Comparison of ENCODE assay signal across 8 mouse cellular contexts in genomic region chr1:75445141-75445701, GRCm38 (mm10). TPM values are rescaled to one million over a fixed set of nuclear protein-coding genes. Genes with fewer than 3 reads are reported as not detected.
DNase-seq lines count a peak whose midpoint lies in the region; ATAC-seq lines count a peak whose summit lies in the region.

No protein-coding gene starts in this region.

- no peak for ATAC-seq in kidney, embryonic 15.5 days (replicated peaks; ENCODE audit: low FRiP score)
- no peak for ATAC-seq in hindbrain, embryonic 16.5 days
- ATAC-seq in midbrain, embryonic 15.5 days (replicated peaks): peak; percentile 17

- DNase-seq in kidney, postnatal 10 days: no peak
- DNase-seq in cerebellum, adult 9-11 months: peak; percentile 81
- DNase-seq in gastrocnemius, postnatal 36 days: no peak
- DNase-seq in B cell, adult 2 months: no peak
- DNase-seq in thymus, postnatal 0 days (ENCODE audit: low spot score): no peak

- no peaks in the 10 kb centered on the region for H3K9me3 ChIP-seq in kidney, embryonic 15.5 days (replicated peaks)
- H3K9me3 ChIP-seq in hindbrain, embryonic 16.5 days (ENCODE audit: control insufficient read depth, low read length): no peaks in the 10 kb centered on the region
- no peaks in the 10 kb centered on the region for H3K9me3 ChIP-seq in midbrain, embryonic 15.5 days

- H3K36me3 ChIP-seq in kidney, embryonic 15.5 days: peaks cover 26% of the 10 kb centered on the region
- H3K36me3 ChIP-seq in hindbrain, embryonic 16.5 days (ENCODE audit: control insufficient read depth, insufficient read depth, low read length): peaks cover 2% of the 10 kb centered on the region; the same call in 1 of the 2 replicates
- H3K36me3 ChIP-seq in midbrain, embryonic 15.5 days (replicated peaks): no peaks in the 10 kb centered on the region

- peaks cover 93% of the 10 kb centered on the region for H3K4me1 ChIP-seq in kidney, embryonic 15.5 days
- H3K4me1 ChIP-seq in hindbrain, embryonic 16.5 days (ENCODE audit: control insufficient read depth, insufficient read depth, low read depth, low read length): peaks cover 80% of the 10 kb centered on the region
- peaks cover 84% of the 10 kb centered on the region for H3K4me1 ChIP-seq in midbrain, embryonic 15.5 days

- 10% methylated on average over 9 of the region's 9 CpGs for WGBS in kidney, embryonic 15.5 days
- 8% methylated on average over 9 of the region's 9 CpGs for WGBS in hindbrain, embryonic 16.5 days
- 14% methylated on average over 9 of the region's 9 CpGs for WGBS in midbrain, embryonic 15.5 days

- peak overlapping the region; percentile 82 for H3K27ac ChIP-seq in kidney, embryonic 15.5 days
- H3K27ac ChIP-seq in hindbrain, embryonic 16.5 days (ENCODE audit: low read depth, low read length): peak overlapping the region; percentile 61; the same call in 1 of the 2 replicates
- peak overlapping the region; percentile 82 for H3K27ac ChIP-seq in midbrain, embryonic 15.5 days

- no peak overlapping the region for H3K4me3 ChIP-seq in kidney, embryonic 15.5 days (replicated peaks)
- H3K4me3 ChIP-seq in hindbrain, embryonic 16.5 days (ENCODE audit: low read length): no peak overlapping the region
- H3K4me3 ChIP-seq in midbrain, embryonic 15.5 days: peak overlapping the region; percentile 17

- peaks cover 47% of the 10 kb centered on the region for H3K27me3 ChIP-seq in kidney, embryonic 15.5 days
- peaks cover 4% of the 10 kb centered on the region for H3K27me3 ChIP-seq in hindbrain, embryonic 16.5 days (replicated peaks; ENCODE audit: control insufficient read depth, insufficient read depth, low read length)
- H3K27me3 ChIP-seq in midbrain, embryonic 15.5 days (replicated peaks): peaks cover 7% of the 10 kb centered on the region

- H3K9ac ChIP-seq in kidney, embryonic 15.5 days: 0 out of 2 replicates have a peak overlapping the region, but pooled peaks have one; percentile 10
- H3K9ac ChIP-seq in hindbrain, embryonic 16.5 days (ENCODE audit: low read depth, low read length): no peak overlapping the region
- H3K9ac ChIP-seq in midbrain, embryonic 15.5 days: peak overlapping the region; percentile 16; the same call in 1 of the 2 replicates

- peak overlapping the region; percentile 54 for H3K4me2 ChIP-seq in kidney, embryonic 15.5 days
- peak overlapping the region; percentile 33 for H3K4me2 ChIP-seq in hindbrain, embryonic 16.5 days (ENCODE audit: low read length)
- H3K4me2 ChIP-seq in midbrain, embryonic 15.5 days: peak overlapping the region; percentile 34

- intact Hi-C loops in gastrocnemius, postnatal 36 days (cut with DNase I): no loop called here

RNA-seq across cellular contexts. Expression of gene Asic4, which starts 5.0 kb away (rescaled TPM):
- polyA plus RNA-seq in kidney, embryonic 15.5 days (2015; fragmentation: Nextera tagmentation; extraction: Ambion mirVana): 1.5 and 2.1 TPM in 2 replicates
- 20.3 and 21.6 TPM in 2 replicates for polyA plus RNA-seq in hindbrain, embryonic 16.5 days (2015; fragmentation: Nextera tagmentation; extraction: Ambion mirVana)
- polyA plus RNA-seq in midbrain, embryonic 15.5 days (2015; fragmentation: Nextera tagmentation; extraction: Ambion mirVana): 64.4 and 73.2 TPM in 2 replicates
- total RNA-seq in gastrocnemius, postnatal 36 days (2021): not detected
- polyA plus RNA-seq in thymus, postnatal 0 days (2015; fragmentation: Nextera tagmentation; extraction: Ambion mirVana): not detected in 2 replicates

RNA-seq across cellular contexts. Expression of gene Gmppa, which starts 9.5 kb away (rescaled TPM):
- polyA plus RNA-seq in kidney, embryonic 15.5 days (2015; fragmentation: Nextera tagmentation; extraction: Ambion mirVana): 74.7 and 78.7 TPM in 2 replicates
- polyA plus RNA-seq in hindbrain, embryonic 16.5 days (2015; fragmentation: Nextera tagmentation; extraction: Ambion mirVana): 77.8 and 78.4 TPM in 2 replicates
- 86.1 and 98.7 TPM in 2 replicates for polyA plus RNA-seq in midbrain, embryonic 15.5 days (2015; fragmentation: Nextera tagmentation; extraction: Ambion mirVana)
- 10 to 100 TPM; 35.4 to 35.5 TPM for total RNA-seq in gastrocnemius, postnatal 36 days (2021)
- 51.4 and 58.5 TPM in 2 replicates for polyA plus RNA-seq in thymus, postnatal 0 days (2015; fragmentation: Nextera tagmentation; extraction: Ambion mirVana)

RNA-seq across cellular contexts. Expression of gene Chpf, which starts 33.9 kb away (rescaled TPM):
- 35.5 and 40.6 TPM in 2 replicates for polyA plus RNA-seq in kidney, embryonic 15.5 days (2015; fragmentation: Nextera tagmentation; extraction: Ambion mirVana)
- 42.1 and 46.4 TPM in 2 replicates for polyA plus RNA-seq in hindbrain, embryonic 16.5 days (2015; fragmentation: Nextera tagmentation; extraction: Ambion mirVana)
- 42.3 and 45.8 TPM in 2 replicates for polyA plus RNA-seq in midbrain, embryonic 15.5 days (2015; fragmentation: Nextera tagmentation; extraction: Ambion mirVana)
- 1 to 10 TPM; 6.2 to 7.0 TPM for total RNA-seq in gastrocnemius, postnatal 36 days (2021)
- polyA plus RNA-seq in thymus, postnatal 0 days (2015; fragmentation: Nextera tagmentation; extraction: Ambion mirVana): 10.7 and 11.4 TPM in 2 replicates

RNA-seq across cellular contexts. Expression of gene Tmem198, which starts 34.1 kb away (rescaled TPM):
- 0.63 and 1.2 TPM in 2 replicates for polyA plus RNA-seq in kidney, embryonic 15.5 days (2015; fragmentation: Nextera tagmentation; extraction: Ambion mirVana)
- polyA plus RNA-seq in hindbrain, embryonic 16.5 days (2015; fragmentation: Nextera tagmentation; extraction: Ambion mirVana): 50.5 and 52.5 TPM in 2 replicates
- 59.2 and 60.0 TPM in 2 replicates for polyA plus RNA-seq in midbrain, embryonic 15.5 days (2015; fragmentation: Nextera tagmentation; extraction: Ambion mirVana)
- total RNA-seq in gastrocnemius, postnatal 36 days (2021): under 1 TPM; 0.12 to 0.26 TPM
- 0.30 and 0.39 TPM in 2 replicates for polyA plus RNA-seq in thymus, postnatal 0 days (2015; fragmentation: Nextera tagmentation; extraction: Ambion mirVana)
